Mouse (Mus musculus): ENCODE measurements around the gene 4930544D05Rik.

DNA sequence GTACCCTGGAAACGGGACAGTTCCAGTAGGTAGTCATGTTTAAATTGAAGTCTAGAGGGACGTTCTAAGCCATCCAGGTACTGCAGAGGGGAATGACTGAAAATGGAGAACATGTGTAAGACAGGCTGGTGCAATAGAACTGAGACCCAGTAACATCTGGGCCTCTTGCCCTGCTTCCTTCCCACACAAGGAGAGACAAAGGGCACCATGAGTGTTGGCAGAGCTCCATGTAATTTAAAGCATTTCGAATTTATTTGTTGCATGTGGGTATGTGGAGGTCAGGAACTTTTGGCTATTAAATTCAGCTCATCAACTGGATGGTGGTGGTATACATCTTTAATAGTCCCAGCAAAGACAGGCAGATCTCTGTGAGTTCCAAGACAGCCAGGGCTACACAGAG lies 33.5 kb upstream of the 4930544D05Rik start:
- TF ChIP-seq POLR2A (IDR thresholded peaks at IDR 0.05; ENCODE audit: borderline replicate concordance, extremely low read depth, low read depth, low read length), result no peak
- TF ChIP-seq CTCF (IDR thresholded peaks at IDR 0.05; ENCODE audit: insufficient read depth, low read length), result no peak

All from lung, adult 2 months (tissue).